Mouse (Mus musculus) kidney, adult 2 months (tissue): ENCODE measurements around the gene Opn4. TPM values are rescaled to one million over a fixed set of nuclear protein-coding genes. Genes with fewer than 3 reads are reported as not detected.

Experiments used
- DNase-seq: peaks from one replicate; pipeline ENCODE4 v3.0.0; 2021
- H3K27ac ChIP-seq: fragments of 200-500 bp; 2 replicates; pipeline ENCODE4 v1.5.1; 2012; ENCODE audit warnings: low read depth, low read length, control low read depth, inconsistent platforms; ENCODE audit not compliant: insufficient read depth
- H3K27me3 ChIP-seq: fragments of 200-500 bp; replicated peaks from 2 replicates; pipeline ENCODE4 v1.6.1; 2012; ENCODE audit warnings: mild to moderate bottlenecking, moderate library complexity, low read length, inconsistent platforms; ENCODE audit not compliant: control insufficient read depth, insufficient read depth
- H3K36me3 ChIP-seq: fragments of 200-500 bp; 2 replicates; pipeline ENCODE4 v1.6.1; 2012; ENCODE audit warnings: mild to moderate bottlenecking, moderate library complexity, low read length, inconsistent platforms; ENCODE audit not compliant: control insufficient read depth, insufficient read depth
- H3K4me1 ChIP-seq: fragments of 200-500 bp; 2 replicates; pipeline ENCODE4 v1.6.1; 2011; ENCODE audit warnings: low read length; ENCODE audit not compliant: control insufficient read depth, insufficient read depth
- H3K4me3 ChIP-seq: fragments of 200-500 bp; 2 replicates; pipeline ENCODE4 v1.5.1; 2011; ENCODE audit warnings: mild to moderate bottlenecking, low read depth, low read length, control low read depth; ENCODE audit not compliant: insufficient read depth
- CTCF ChIP-seq: fragments of 200-500 bp; conservative IDR thresholded peaks from 2 replicates; pipeline ENCODE4 v1.5.1; 2011; ENCODE audit warnings: low read depth, mild to moderate bottlenecking, control low read depth, low read length, moderate library complexity, mixed read lengths; ENCODE audit not compliant: insufficient read depth, insufficient read length
- POLR2A ChIP-seq: fragments of 200-500 bp; IDR thresholded peaks from one replicate; pipeline ENCODE4 v1.6.1; 2011; ENCODE audit warnings: low read depth, low read length, control low read depth
- WGBS: fragments of 180-500 bp; shearing (Covaris S2); methylation state at CpG from one replicate; pipeline ENCODE4 v1.1.7; 2018; 5-methylcytosine and 5-hydroxymethylcytosine counted together
- polyA plus RNA-seq: library from polyadenylated mRNA; depleted of rRNA; stranded (reverse); fragments of >200 nt; gene quantifications from 2 replicates; pipeline ENCODE4 v1.2.3, GENCODE M21; 2012

Gene Opn4
- polyA plus RNA-seq, 1 experiment = not detected

DNA sequence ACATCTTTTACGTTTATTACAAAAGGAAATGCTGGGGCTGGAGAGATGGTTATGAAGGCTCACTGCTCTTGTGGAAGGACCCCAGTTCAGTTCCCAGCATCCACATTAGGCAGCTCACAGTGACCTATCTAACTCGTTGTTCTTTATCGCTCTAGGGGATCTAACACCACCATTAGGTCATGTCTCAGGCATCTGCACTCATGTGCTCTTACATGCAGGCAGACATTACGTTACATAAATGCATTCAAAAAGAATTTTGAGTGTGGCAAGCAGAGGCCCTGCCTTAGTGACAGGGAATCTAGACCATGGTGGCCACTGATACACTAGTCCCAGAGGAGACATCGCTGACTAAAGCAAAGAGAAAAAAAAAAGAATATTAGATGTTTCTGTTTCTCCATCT is 23.1 kb upstream of the Opn4 start:
- DNase-seq = no peak
- H3K27me3 ChIP-seq = no peaks in the 10 kb centered on the region
- no peak overlapping the region for H3K4me3 ChIP-seq
- 89% methylated on average over 5 of the region's 5 CpGs for WGBS
- no peaks in the 10 kb centered on the region for H3K4me1 ChIP-seq
- TF ChIP-seq CTCF (no peak), POLR2A (no peak)
- H3K36me3 ChIP-seq = no peaks in the 10 kb centered on the region
- no peak overlapping the region for H3K27ac ChIP-seq

GRCm38 (mm10) chr14:34620611-34621376 is 20.9 kb upstream of the Opn4 start:
- Histone ChIP-seq H3K36me3 (no peaks in the 10 kb centered on the region), H3K27me3 (no peaks in the 10 kb centered on the region), H3K27ac (no peak overlapping the region), H3K4me3 (no peak overlapping the region), H3K4me1 (no peaks in the 10 kb centered on the region)
- 36% methylated on average over 10 of the region's 10 CpGs for WGBS
- DNase-seq = peak; percentile 58
- TF ChIP-seq POLR2A = no peak
- TF ChIP-seq CTCF = peak; percentile 77

- Histone ChIP-seq H3K27ac (no peak overlapping the region), H3K4me3 (no peak overlapping the region), H3K36me3 (no peaks in the 10 kb centered on the region), H3K4me1 (peaks cover 5% of the 10 kb centered on the region; the same call in 1 of the 2 replicates), H3K27me3 (no peaks in the 10 kb centered on the region)
- 40% methylated on average over 9 of the region's 9 CpGs for WGBS
- TF ChIP-seq CTCF (no peak), POLR2A (no peak)
- DNase-seq = no peak
Measured at GRCm38 (mm10) chr14:34618808-34619207, 18.9 kb upstream of the Opn4 start.

- DNase-seq = peak; percentile 87
- TF ChIP-seq POLR2A = no peak
- peak; percentile 99 for TF ChIP-seq CTCF
- no peaks in the 10 kb centered on the region for H3K27me3 ChIP-seq
- no peak overlapping the region for H3K4me3 ChIP-seq
- H3K4me1 ChIP-seq = peaks cover 5% of the 10 kb centered on the region; the same call in 1 of the 2 replicates
- no peak overlapping the region for H3K27ac ChIP-seq
- WGBS = 2% methylated on average over 8 of the region's 8 CpGs
- H3K36me3 ChIP-seq = no peaks in the 10 kb centered on the region
Measured at GRCm38 (mm10) chr14:34616821-34617220, 16.9 kb upstream of the Opn4 start.

DNA sequence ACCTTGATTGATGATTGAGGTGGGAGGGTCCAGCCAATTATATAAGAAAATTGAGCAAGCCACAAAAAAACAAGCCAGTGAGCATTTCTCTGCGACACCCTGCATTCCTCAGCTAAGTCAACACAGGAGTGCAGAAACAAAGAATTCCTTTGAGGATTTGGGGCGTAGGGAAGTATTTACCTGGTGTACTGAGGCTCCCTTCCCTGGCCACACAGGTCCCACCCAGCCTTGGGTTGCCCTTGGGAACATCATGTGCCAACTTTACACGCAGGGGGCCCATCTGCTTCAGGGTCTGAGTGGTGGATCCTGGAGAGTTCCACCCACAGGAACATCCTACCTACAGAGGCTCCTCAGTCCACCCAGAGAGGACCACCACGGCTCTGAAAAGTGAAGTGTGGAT is 15.7 kb upstream of the Opn4 start:
- WGBS = 55% methylated on average over 4 of the region's 4 CpGs
- no peaks in the 10 kb centered on the region for H3K36me3 ChIP-seq

DNA sequence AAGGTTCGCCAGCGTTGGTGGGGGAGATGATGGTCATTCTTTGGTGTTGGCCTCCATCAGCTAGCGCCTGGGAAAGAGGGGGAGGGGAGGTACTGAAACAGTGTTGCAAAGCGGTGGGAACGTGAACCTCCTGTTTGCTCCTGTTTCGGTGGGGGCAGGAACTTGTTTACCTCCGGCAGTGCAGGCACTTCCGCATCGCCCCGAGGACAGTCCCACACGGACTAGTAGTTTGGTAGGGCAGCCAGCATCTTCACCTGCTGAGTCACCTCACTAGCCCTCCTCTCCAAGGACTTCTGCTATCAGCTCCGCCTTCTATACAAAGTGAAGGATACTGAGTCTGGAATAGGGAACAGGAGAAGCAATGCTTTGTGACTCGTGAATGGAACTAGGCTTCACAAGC is 15.1 kb upstream of the Opn4 start:
- TF ChIP-seq POLR2A = no peak
- TF ChIP-seq CTCF = no peak
- H3K4me3 ChIP-seq = peak overlapping the region; percentile 36; the same call in 1 of the 2 replicates
- H3K27ac ChIP-seq = 0 out of 2 replicates have a peak overlapping the region, but pooled peaks have one; percentile 29
- H3K27me3 ChIP-seq = no peaks in the 10 kb centered on the region
- peaks cover 5% of the 10 kb centered on the region; the same call in 1 of the 2 replicates for H3K4me1 ChIP-seq
- 6% methylated on average over 13 of the region's 13 CpGs for WGBS
- H3K36me3 ChIP-seq = no peaks in the 10 kb centered on the region
- DNase-seq = peak; percentile 19

More for the DNA sequence above, 15.7 kb upstream of the Opn4 start:
- Histone ChIP-seq H3K4me3 (no peak overlapping the region), H3K4me1 (peaks cover 5% of the 10 kb centered on the region; the same call in 1 of the 2 replicates), H3K27ac (no peak overlapping the region), H3K27me3 (no peaks in the 10 kb centered on the region)
- TF ChIP-seq POLR2A = no peak
- TF ChIP-seq CTCF = no peak
- DNase-seq = no peak

GRCm38 (mm10) chr14:34614551-34614950 is 14.6 kb upstream of the Opn4 start:
- H3K27ac ChIP-seq = no peak overlapping the region
- no peaks in the 10 kb centered on the region for H3K27me3 ChIP-seq
- H3K4me3 ChIP-seq = no peak overlapping the region
- WGBS = 33% methylated on average over 15 of the region's 15 CpGs
- no peaks in the 10 kb centered on the region for H3K36me3 ChIP-seq
- peaks cover 5% of the 10 kb centered on the region; the same call in 1 of the 2 replicates for H3K4me1 ChIP-seq
- no peak for TF ChIP-seq CTCF
- TF ChIP-seq POLR2A = no peak
- DNase-seq = no peak

DNA sequence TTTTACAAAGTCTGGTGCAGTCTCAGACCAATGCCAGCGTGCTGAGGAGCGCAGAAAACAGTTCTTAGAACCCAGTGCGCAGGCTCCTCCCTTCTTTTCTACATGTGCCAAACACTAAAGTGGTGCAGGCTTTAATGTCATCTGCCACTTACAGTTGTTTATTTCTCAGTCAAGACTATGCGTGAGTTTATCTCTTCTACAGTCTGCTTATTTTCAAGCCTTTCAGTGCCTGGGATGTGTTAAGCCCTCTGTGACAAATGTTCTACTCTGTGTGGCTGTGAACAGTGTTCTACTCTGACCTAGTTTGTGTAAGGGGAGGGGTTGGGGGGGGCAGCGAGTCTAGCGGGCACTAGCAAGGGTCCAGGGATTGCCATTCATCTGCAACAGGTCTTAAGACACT is 13.6 kb upstream of the Opn4 start:
- DNase-seq = no peak
- Histone ChIP-seq H3K27ac (no peak overlapping the region), H3K4me1 (peaks cover 5% of the 10 kb centered on the region; the same call in 1 of the 2 replicates), H3K36me3 (no peaks in the 10 kb centered on the region), H3K27me3 (no peaks in the 10 kb centered on the region), H3K4me3 (no peak overlapping the region)
- WGBS = 66% methylated on average over 6 of the region's 6 CpGs
- TF ChIP-seq CTCF = no peak
- TF ChIP-seq POLR2A = no peak
